Mouse (Mus musculus) spleen, adult 2 months (tissue): ENCODE results near the gene Hfe. TPM values are rescaled to one million over a fixed set of nuclear protein-coding genes. Genes with fewer than 3 reads are reported as not detected.

Source experiments
- DNase-seq, 2 experiments: peaks; one replicate each; pipeline versions ENCODE4 v3.0.0 to v3.0.0-alpha.2; 2012 to 2021; ENCODE audit warnings: low spot score in 2 of 2, low read depth in 1 of 2
- H3K27ac ChIP-seq: fragments of 200-500 bp; 2 replicates; pipeline ENCODE4 v1.5.1; 2012; ENCODE audit warnings: low read length, inconsistent platforms; ENCODE audit not compliant: insufficient read depth
- H3K27me3 ChIP-seq: fragments of 200-500 bp; 2 replicates; pipeline ENCODE4 v1.6.1; 2012; ENCODE audit warnings: mild to moderate bottlenecking, moderate library complexity, low read length, inconsistent platforms; ENCODE audit not compliant: control insufficient read depth, insufficient read depth
- H3K36me3 ChIP-seq: fragments of 200-500 bp; 2 replicates; pipeline ENCODE4 v1.6.1; 2012; ENCODE audit warnings: mild to moderate bottlenecking, low read length, inconsistent platforms; ENCODE audit not compliant: control insufficient read depth, insufficient read depth
- H3K4me1 ChIP-seq: fragments of 200-500 bp; 2 replicates; pipeline ENCODE4 v1.6.1; 2011; ENCODE audit warnings: inconsistent platforms; ENCODE audit not compliant: control insufficient read depth, insufficient read depth, insufficient read length
- H3K4me3 ChIP-seq: fragments of 200-500 bp; 2 replicates; pipeline ENCODE4 v1.5.1; 2011; ENCODE audit warnings: mild to moderate bottlenecking, inconsistent platforms; ENCODE audit not compliant: insufficient read depth, insufficient read length; ENCODE audit errors: extremely low read depth
- CTCF ChIP-seq: fragments of 200-500 bp; IDR thresholded peaks from 2 replicates; pipeline ENCODE4 v1.5.1; 2011; ENCODE audit warnings: mild to moderate bottlenecking, inconsistent platforms; ENCODE audit not compliant: insufficient read depth, insufficient read length, insufficient replicate concordance; ENCODE audit errors: extremely low read depth
- POLR2A ChIP-seq: fragments of 200-500 bp; IDR thresholded peaks from 2 replicates; pipeline ENCODE4 v1.6.1; 2011; ENCODE audit warnings: low read depth, low read length, inconsistent platforms
- WGBS: fragments of 180-500 bp; shearing (Covaris S2); methylation state at CpG from one replicate; pipeline ENCODE4 v1.1.7; 2018; 5-methylcytosine and 5-hydroxymethylcytosine counted together
- polyA plus RNA-seq: library from polyadenylated mRNA; depleted of rRNA; stranded (reverse); fragments of >200 nt; gene quantifications from 2 replicates; pipeline ENCODE4 v1.2.3, GENCODE M21; 2012

Gene Hfe
- polyA plus RNA-seq, 1 experiment = 26.1 TPM

DNA sequence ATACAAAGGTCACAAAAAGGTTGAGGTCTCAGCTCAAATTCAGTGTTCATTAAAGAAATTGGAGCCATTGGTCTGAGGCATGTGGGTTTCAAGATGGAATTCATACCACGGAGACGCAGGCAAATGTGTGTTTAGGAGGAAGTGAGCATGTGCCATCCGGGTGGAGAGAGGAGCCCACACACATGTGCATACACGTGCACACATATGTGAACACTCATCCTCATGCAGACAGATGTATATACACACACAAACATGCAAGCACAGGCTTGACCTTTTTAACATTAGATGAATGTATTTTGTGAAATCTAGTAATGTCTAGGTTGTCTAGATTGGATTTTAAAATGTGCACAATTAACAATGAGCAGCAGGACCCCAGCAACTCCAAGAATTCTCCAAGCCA is 8.4 kb downstream of the Hfe start:
- no peaks in the 10 kb centered on the region for H3K36me3 ChIP-seq
- TF ChIP-seq CTCF (no peak), POLR2A (no peak)
- no peaks in the 10 kb centered on the region for H3K27me3 ChIP-seq
- DNase-seq = no peak
- H3K4me1 ChIP-seq = no peaks in the 10 kb centered on the region; the same call in 1 of the 2 replicates
- no peak overlapping the region for H3K4me3 ChIP-seq
- no peak overlapping the region for H3K27ac ChIP-seq
- 71% methylated on average over 4 of the region's 4 CpGs for WGBS

DNA sequence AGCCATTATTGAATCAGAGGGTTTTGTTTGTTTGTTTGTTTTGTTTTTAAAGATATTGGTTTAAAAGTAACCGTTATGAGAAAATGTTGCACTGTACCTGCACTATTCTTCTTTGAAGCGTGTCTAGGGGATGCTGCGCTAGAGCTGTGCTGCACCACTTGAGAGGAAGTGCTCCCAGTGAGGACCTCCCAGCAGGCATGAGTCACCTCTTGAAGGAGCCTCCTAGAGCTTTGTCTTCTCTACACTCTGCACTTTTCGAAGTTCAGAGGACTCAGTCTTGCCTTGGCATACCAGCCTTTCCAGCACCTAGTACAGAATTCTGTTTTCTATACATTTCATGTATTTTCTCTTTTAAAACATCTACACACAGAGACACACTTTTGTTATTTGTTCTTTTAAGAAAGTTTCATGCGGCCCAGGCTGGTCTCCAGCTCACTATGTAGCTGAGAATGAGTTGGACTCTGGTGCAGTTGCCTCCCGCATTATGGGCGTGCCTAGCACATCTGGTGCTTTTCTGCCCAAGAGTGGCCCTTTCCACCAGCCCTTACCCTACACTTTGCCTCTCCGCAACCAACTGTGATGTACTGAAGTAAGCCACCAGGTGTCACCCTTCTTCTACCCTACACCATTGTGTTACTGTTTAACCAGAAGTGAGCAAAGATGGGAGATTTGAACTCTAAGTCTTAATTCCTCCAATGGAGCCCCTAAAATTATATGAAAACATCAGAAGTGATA is 9.7 kb downstream of the Hfe start:
- TF ChIP-seq POLR2A = no peak
- TF ChIP-seq CTCF = peak; percentile 67; the same call in 1 of the 2 replicates
- Histone ChIP-seq H3K27me3 (no peaks in the 10 kb centered on the region), H3K4me1 (peaks cover 4% of the 10 kb centered on the region), H3K27ac (no peak overlapping the region), H3K4me3 (no peak overlapping the region), H3K36me3 (no peaks in the 10 kb centered on the region)
- peak; percentile 71 to 75 for DNase-seq
- WGBS = 7% methylated on average over 8 of the region's 8 CpGs

DNA sequence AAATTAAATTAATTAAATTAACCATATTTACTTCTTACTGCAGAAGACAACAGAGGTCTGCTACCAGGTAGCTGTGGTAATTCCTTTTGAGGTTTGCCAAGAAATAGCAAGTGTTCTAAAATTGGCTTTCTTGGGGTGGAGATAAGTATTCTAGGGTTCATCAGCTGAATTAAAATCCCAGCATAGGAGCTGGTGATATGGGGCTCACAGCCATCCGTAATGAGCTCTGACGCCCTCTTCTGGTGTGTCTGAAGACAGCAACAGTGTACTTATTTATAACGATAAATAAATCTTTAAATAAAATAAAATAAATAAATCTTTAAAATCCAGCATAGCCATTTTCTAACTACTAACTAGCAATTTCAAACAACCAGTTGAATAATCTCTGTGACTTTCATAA is 10.9 kb downstream of the Hfe start:
- WGBS = 80% methylated on average over 3 of the region's 3 CpGs
- Histone ChIP-seq H3K36me3 (no peaks in the 10 kb centered on the region), H3K4me1 (peaks cover 4% of the 10 kb centered on the region), H3K27me3 (no peaks in the 10 kb centered on the region), H3K4me3 (no peak overlapping the region), H3K27ac (no peak overlapping the region)
- DNase-seq = no peak
- TF ChIP-seq POLR2A = no peak
- no peak for TF ChIP-seq CTCF

DNA sequence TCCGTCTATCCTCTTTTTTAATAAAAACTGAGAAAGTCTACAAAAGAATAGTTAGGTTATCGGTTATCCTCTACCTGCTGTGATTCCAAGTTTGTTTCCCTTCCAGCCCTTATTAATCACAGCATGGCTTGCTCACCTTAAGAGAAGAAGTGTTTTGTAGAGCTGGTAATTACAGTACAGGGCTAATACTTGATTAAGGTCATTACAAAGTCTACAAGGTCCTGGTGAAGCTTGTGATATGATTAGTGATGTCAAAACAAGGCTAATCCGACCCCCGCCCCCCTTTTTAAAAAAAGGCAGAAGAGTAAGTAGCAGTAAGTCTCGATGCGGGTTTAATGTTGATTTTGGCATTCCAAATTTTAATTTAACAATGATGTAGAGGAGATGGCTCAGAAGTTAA is 11.7 kb downstream of the Hfe start:
- Histone ChIP-seq H3K27me3 (no peaks in the 10 kb centered on the region), H3K27ac (no peak overlapping the region; the same call in 1 of the 2 replicates), H3K4me3 (no peak overlapping the region), H3K36me3 (no peaks in the 10 kb centered on the region), H3K4me1 (peaks cover 4% of the 10 kb centered on the region)
- WGBS = 84% methylated on average over 6 of the region's 6 CpGs
- TF ChIP-seq CTCF (no peak), POLR2A (no peak)
- DNase-seq = no peak

DNA sequence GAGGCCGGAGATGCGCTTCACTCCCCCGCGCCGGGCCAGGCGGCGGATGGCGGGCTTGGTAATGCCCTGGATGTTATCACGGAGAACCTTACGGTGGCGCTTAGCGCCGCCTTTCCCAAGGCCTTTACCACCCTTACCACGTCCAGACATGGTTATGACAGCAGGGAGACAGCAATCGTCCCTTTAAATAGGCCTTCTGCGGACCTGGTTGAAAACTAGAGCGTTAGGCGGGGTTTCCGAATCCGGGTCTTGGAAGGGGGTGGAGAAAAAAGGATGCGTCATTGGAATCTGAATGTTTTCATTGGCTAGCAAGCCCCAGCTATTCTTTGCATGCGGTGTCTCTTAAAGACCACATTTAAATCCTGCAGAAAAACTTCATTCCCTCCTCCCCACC is 12.4 kb downstream of the Hfe start, which contains the start of gene Hist1h4c:
Hist1h4c (minus strand) TSS at position 155 of the 394 bp plus-strand sequence.
- Histone ChIP-seq H3K4me1 (peaks cover 4% of the 10 kb centered on the region), H3K27me3 (no peaks in the 10 kb centered on the region), H3K27ac (peak within 1 kb of the TSS; percentile 89), H3K4me3 (peak within 1 kb of the TSS; percentile 52), H3K36me3 (no peaks in the 10 kb centered on the region)
- TF ChIP-seq POLR2A (peak; percentile 100), CTCF (no peak)
- DNase-seq = peak; percentile 97 to 99
- under 1% methylated on average over 20 of the region's 22 CpGs for WGBS

DNA sequence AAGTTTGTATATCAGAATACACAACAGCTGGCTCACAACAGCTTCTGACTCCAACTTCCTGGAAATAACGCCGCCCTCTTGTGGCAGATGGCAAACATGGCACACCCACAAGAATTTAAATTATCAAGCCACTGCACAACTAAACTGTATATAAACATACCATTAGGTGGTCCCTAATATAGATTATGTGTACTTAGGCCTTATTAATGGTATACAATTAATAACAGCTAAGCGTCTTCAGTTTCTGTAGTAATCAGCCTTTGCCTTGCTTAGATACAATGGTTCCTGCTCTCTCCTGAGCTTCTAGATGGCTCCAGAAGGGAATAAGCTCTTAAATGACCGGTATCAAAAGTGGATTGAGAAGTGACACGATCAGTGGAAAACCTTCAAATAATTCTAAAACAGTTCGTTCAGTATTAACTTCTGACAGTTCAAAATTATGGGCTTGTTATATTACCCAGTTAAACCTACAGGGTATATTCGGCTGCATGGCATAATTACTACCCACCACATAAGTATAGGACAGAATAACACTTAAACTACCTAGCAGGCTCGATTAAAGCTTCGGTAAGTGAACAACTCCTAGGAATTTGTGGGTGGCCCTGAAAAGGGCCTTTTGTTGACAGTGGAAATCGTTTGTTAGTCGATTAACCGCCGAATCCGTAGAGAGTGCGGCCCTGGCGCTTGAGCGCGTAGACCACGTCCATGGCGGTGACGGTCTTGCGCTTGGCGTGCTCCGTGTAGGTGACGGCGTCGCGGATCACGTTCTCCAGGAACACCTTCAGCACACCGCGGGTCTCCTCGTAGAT is 13.0 kb downstream of the Hfe start:
- peak overlapping the region; percentile 52 for H3K4me3 ChIP-seq
- H3K4me1 ChIP-seq = peaks cover 4% of the 10 kb centered on the region
- WGBS = under 1% methylated on average over 29 of the region's 32 CpGs
- peak overlapping the region; percentile 89 for H3K27ac ChIP-seq
- TF ChIP-seq CTCF = peak; percentile 52; the same call in 1 of the 2 replicates
- no peak for TF ChIP-seq POLR2A
- DNase-seq = peak; percentile 64 to 68
- H3K36me3 ChIP-seq = no peaks in the 10 kb centered on the region
- no peaks in the 10 kb centered on the region for H3K27me3 ChIP-seq
